17 mouse cellular contexts compared by ENCODE assay signal in the genomic region with DNA sequence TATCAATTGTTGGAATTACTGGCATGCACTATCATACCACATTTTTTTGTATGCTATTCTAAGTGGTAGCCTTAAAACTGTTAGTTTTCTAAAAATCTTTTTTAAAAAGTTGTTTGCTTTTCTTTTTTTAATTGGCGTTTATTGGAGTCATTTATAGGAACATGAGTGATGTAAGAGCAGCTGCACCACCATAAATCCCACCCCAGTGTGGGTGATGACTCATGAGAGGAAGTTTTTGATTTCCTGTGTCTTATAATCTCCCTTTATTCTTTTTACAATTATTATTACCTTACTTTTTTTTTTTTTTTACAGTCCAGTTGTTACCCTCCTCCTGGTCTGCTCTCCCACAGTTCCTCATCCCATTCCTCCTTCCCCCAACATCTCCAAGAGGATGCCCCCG. TPM values are rescaled to one million over a fixed set of nuclear protein-coding genes. Genes with fewer than 3 reads are reported as not detected.
"Had no signal": no experiment of that assay in that cellular context is flagged by ENCODE, and none has a peak within 500 bp of the region (broad histone marks: within the 10 kb centered on the region; RNA-seq: fewer than 3 reads in every experiment).

No protein-coding gene starts in this region.

- H3K4me3 ChIP-seq: neural tube, embryonic 12.5 days; neural tube, embryonic 13.5 days; neural tube, embryonic 15.5 days; stomach, embryonic 15.5 days had no signal

- H3K36me3 ChIP-seq: neural tube, embryonic 12.5 days; neural tube, embryonic 13.5 days; neural tube, embryonic 15.5 days; stomach, embryonic 15.5 days had no signal

- H3K27me3 ChIP-seq: neural tube, embryonic 12.5 days; neural tube, embryonic 13.5 days; neural tube, embryonic 15.5 days; stomach, embryonic 15.5 days had no signal

- H3K4me2 ChIP-seq: neural tube, embryonic 12.5 days; neural tube, embryonic 13.5 days; neural tube, embryonic 15.5 days; stomach, embryonic 15.5 days had no signal

- DNase-seq: retina, postnatal 1 day; right cerebral cortex, adult 18-20 months; right cerebral cortex, postnatal 14 days; right cerebral cortex, postnatal 25 days; right cerebral cortex, postnatal 4 days; spleen, adult 18-20 months; thymus, adult 18-20 months; thymus, adult 2 months; thymus, postnatal 14 days; thymus, postnatal 25 days; thymus, postnatal 36 days; thymus, postnatal 4 days had no signal

RNA-seq across cellular contexts. Expression of a gene that starts 37.9 kb away (rescaled TPM):
- polyA plus RNA-seq: thymus, postnatal 0 days had no signal
